Mouse (Mus musculus) forebrain, embryonic 15.5 days (tissue): ENCODE results near the gene Sctr. TPM values are rescaled to one million over a fixed set of nuclear protein-coding genes. Genes with fewer than 3 reads are reported as not detected.

ENCODE experiments used
- ATAC-seq: fragments of 200-750 bp; cut with Nextera tagmentation; replicated peaks from 2 replicates; pipeline ENCODE4 v1.8.0; 2017; ENCODE audit warnings: mild to moderate bottlenecking, moderate TSS enrichment, moderate library complexity
- H3K27ac ChIP-seq: fragments of 300-500 bp; sonication (generic); replicated peaks from 2 replicates; pipeline ENCODE4 v1.5.1; 2015; ENCODE audit warnings: mild to moderate bottlenecking, inconsistent platforms
- H3K27me3 ChIP-seq: fragments of 300-500 bp; sonication (generic); 2 replicates; pipeline ENCODE4 v1.6.1; 2015; ENCODE audit warnings: inconsistent platforms
- H3K36me3 ChIP-seq: fragments of 300-500 bp; sonication (generic); 2 replicates; pipeline ENCODE4 v1.6.1; 2015; ENCODE audit warnings: mild to moderate bottlenecking, inconsistent platforms
- H3K4me1 ChIP-seq: fragments of 300-500 bp; sonication (generic); 2 replicates; pipeline ENCODE4 v1.6.1; 2015; ENCODE audit warnings: inconsistent platforms
- H3K4me2 ChIP-seq: fragments of 300-500 bp; sonication (generic); replicated peaks from 2 replicates; pipeline ENCODE4 v1.6.1; 2015; ENCODE audit warnings: mild to moderate bottlenecking, inconsistent platforms
- H3K4me3 ChIP-seq: fragments of 300-500 bp; sonication (generic); 2 replicates; pipeline ENCODE4 v1.5.1; 2015; ENCODE audit warnings: mild to moderate bottlenecking, inconsistent platforms
- H3K9ac ChIP-seq: fragments of 300-500 bp; sonication (generic); replicated peaks from 2 replicates; pipeline ENCODE4 v1.6.1; 2015; ENCODE audit warnings: mild to moderate bottlenecking, inconsistent platforms
- H3K9me3 ChIP-seq: fragments of 300-500 bp; sonication (generic); 2 replicates; pipeline ENCODE4 v1.6.1; 2016; ENCODE audit warnings: inconsistent platforms
- WGBS: fragments of 180-500 bp; shearing (Covaris S2); methylation state at CpG from one replicate; pipeline ENCODE4 v1.1.7; 2015; ENCODE audit warnings: mixed read lengths; 5-methylcytosine and 5-hydroxymethylcytosine counted together
- polyA plus RNA-seq: library from polyadenylated mRNA; unstranded; fragments of >200 nt; fragmentation: Nextera tagmentation; extraction: Ambion mirVana; gene quantifications from 2 replicates; pipeline ENCODE4 v1.2.1, GENCODE M21; 2015

Gene Sctr
- polyA plus RNA-seq, 1 experiment from 2014 or later: 0.43 TPM

- H3K36me3 ChIP-seq: no peaks in the 10 kb centered on the region
- H3K4me3 ChIP-seq: no peak overlapping the region
- 11% methylated on average over 7 of the region's 7 CpGs for WGBS
- no peaks in the 10 kb centered on the region for H3K27me3 ChIP-seq
- H3K4me1 ChIP-seq: no peaks in the 10 kb centered on the region
- no peak overlapping the region for H3K9ac ChIP-seq
- no peak for ATAC-seq
- H3K4me2 ChIP-seq: no peak overlapping the region
- H3K9me3 ChIP-seq: no peaks in the 10 kb centered on the region
- no peak overlapping the region for H3K27ac ChIP-seq
Measured at GRCm38 (mm10) chr1:120098327-120098726, 91.6 kb downstream of the Sctr start.

- Histone ChIP-seq H3K4me1 (no peaks in the 10 kb centered on the region), H3K27ac (no peak overlapping the region), H3K27me3 (no peaks in the 10 kb centered on the region), H3K9ac (no peak overlapping the region), H3K36me3 (no peaks in the 10 kb centered on the region), H3K4me3 (no peak overlapping the region), H3K4me2 (no peak overlapping the region), H3K9me3 (no peaks in the 10 kb centered on the region)
- no peak for ATAC-seq
- WGBS: 82% methylated on average over 6 of the region's 6 CpGs
Measured at GRCm38 (mm10) chr1:120099483-120099882, 92.8 kb downstream of the Sctr start.

GRCm38 (mm10) chr1:120100456-120101226, 93.9 kb downstream of the Sctr start:
- no peak overlapping the region for H3K27ac ChIP-seq
- H3K9ac ChIP-seq: no peak overlapping the region
- H3K4me1 ChIP-seq: no peaks in the 10 kb centered on the region
- H3K4me2 ChIP-seq: no peak overlapping the region
- H3K27me3 ChIP-seq: no peaks in the 10 kb centered on the region
- WGBS: 88% methylated on average over 8 of the region's 8 CpGs
- no peaks in the 10 kb centered on the region for H3K9me3 ChIP-seq
- no peaks in the 10 kb centered on the region for H3K36me3 ChIP-seq
- no peak overlapping the region for H3K4me3 ChIP-seq
- ATAC-seq: no peak

DNA sequence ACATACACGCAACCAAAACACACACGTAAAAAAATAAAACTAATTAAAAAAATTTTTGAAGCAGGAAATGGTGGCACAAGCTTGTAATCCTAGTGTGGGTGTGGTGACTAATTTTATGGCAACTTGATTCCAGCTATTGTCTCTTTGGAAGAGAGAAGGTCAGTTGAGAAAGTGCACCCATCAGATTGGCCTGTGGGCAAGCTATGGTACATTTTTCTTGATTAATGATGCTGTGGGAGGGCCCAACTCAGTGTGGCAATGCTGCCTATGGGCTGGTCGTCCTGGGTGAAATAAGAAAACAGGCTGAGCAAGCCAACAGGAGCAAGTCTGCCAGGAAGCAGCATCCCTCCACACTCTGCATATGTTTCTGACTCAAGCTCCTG, 94.5 kb downstream of the Sctr start:
- Histone ChIP-seq H3K9ac (no peak overlapping the region), H3K9me3 (no peaks in the 10 kb centered on the region), H3K36me3 (no peaks in the 10 kb centered on the region), H3K27ac (no peak overlapping the region), H3K4me2 (no peak overlapping the region), H3K4me3 (no peak overlapping the region), H3K4me1 (no peaks in the 10 kb centered on the region), H3K27me3 (no peaks in the 10 kb centered on the region)
- ATAC-seq: no peak
- WGBS: 86% methylated on average over 3 of the region's 3 CpGs

DNA sequence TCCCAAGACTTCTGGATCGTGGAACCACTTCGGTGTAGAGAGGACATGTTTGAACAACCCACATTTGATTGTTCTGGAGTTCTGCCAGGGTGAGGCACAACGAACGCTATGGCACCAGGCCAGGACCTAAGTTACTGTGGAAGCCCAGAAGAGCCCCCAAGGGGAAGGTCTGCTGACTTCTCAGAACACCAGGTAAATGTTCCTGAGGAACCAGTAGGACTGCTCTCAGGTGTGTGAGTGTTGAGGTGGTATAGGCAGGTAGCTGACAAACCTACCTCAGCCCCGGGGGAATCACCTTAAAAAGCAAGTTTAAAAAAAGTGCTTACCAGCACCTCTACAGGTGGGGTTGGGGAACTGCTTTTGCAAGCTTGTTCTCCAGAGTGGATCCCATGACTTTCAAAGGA, 98.9 kb downstream of the Sctr start:
- no peaks in the 10 kb centered on the region for H3K36me3 ChIP-seq
- WGBS: 63% methylated on average over 5 of the region's 5 CpGs
- no peak for ATAC-seq

DNA sequence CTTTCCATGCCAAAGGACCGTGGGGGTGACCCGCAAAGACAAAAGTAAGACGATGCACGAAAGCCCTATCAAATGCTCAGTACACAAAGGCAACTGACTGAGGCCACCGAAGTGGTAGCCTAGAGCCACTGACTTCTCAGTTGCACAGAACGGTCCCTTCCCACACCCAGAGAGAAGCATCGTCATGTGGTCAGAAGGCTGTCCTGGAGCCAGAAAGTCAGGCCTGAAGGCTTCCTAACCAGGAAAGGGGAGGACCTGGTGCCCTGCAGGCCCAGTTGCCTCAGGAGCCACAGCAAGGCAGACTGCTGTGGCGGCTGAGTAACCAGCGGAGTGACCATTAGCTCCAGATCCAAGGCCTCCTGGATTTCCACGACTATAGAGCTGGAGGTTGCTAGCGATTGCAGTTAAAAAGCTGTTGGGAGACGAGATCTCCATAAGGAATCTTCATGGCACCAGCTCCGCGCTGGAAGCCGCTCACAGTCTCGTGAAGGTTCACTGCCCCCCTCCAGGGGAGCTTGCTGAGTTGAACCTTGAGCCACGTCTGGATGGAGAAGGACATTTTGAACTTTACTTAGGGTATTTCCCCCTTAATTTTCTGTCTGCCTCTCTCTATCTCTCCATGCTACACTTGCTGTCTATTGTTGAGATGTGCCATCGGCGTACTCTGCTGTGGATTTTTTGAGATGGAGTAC, 103.2 kb downstream of the Sctr start:
- no peak overlapping the region for H3K4me2 ChIP-seq
- no peaks in the 10 kb centered on the region; the same call in 1 of the 2 replicates for H3K4me1 ChIP-seq
- no peaks in the 10 kb centered on the region for H3K9me3 ChIP-seq
- H3K27ac ChIP-seq: no peak overlapping the region
- H3K36me3 ChIP-seq: peaks cover 9% of the 10 kb centered on the region
- no peaks in the 10 kb centered on the region for H3K27me3 ChIP-seq
- WGBS: 89% methylated on average over 19 of the region's 19 CpGs
- ATAC-seq: no peak
- no peak overlapping the region for H3K9ac ChIP-seq
- H3K4me3 ChIP-seq: no peak overlapping the region

More for the DNA sequence above, 98.9 kb downstream of the Sctr start:
- no peaks in the 10 kb centered on the region for H3K27me3 ChIP-seq
- no peaks in the 10 kb centered on the region for H3K9me3 ChIP-seq
- no peak overlapping the region for H3K4me2 ChIP-seq
- no peak overlapping the region for H3K27ac ChIP-seq
- H3K4me3 ChIP-seq: no peak overlapping the region
- H3K9ac ChIP-seq: no peak overlapping the region
- H3K4me1 ChIP-seq: no peaks in the 10 kb centered on the region

DNA sequence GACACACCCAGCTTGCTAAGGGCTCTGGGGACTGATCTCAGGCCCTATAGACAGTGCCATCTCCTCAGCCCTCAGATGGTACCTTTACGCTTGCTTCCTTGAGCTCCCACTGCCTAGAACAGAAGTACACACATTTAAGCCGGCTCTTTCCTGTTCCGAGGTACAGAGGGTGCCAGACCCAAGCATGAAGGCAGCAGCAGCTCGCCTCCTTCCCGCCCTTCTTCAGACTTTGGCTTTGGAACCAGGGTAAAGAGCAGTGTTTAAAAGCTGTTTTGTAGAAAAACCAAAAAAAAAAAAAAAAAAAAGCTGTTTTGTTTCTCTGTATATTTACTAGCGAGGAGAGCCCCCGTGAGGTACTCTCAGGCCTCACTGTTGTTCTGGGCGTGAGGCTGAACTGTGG, 105.1 kb downstream of the Sctr start:
- H3K27ac ChIP-seq: no peak overlapping the region
- H3K4me1 ChIP-seq: peaks cover 10% of the 10 kb centered on the region
- H3K4me3 ChIP-seq: no peak overlapping the region
- ATAC-seq: no peak
- H3K36me3 ChIP-seq: peaks cover 10% of the 10 kb centered on the region
- WGBS: 79% methylated on average over 8 of the region's 8 CpGs
- no peaks in the 10 kb centered on the region for H3K27me3 ChIP-seq
- no peak overlapping the region for H3K4me2 ChIP-seq
- no peak overlapping the region for H3K9ac ChIP-seq
- no peaks in the 10 kb centered on the region for H3K9me3 ChIP-seq

DNA sequence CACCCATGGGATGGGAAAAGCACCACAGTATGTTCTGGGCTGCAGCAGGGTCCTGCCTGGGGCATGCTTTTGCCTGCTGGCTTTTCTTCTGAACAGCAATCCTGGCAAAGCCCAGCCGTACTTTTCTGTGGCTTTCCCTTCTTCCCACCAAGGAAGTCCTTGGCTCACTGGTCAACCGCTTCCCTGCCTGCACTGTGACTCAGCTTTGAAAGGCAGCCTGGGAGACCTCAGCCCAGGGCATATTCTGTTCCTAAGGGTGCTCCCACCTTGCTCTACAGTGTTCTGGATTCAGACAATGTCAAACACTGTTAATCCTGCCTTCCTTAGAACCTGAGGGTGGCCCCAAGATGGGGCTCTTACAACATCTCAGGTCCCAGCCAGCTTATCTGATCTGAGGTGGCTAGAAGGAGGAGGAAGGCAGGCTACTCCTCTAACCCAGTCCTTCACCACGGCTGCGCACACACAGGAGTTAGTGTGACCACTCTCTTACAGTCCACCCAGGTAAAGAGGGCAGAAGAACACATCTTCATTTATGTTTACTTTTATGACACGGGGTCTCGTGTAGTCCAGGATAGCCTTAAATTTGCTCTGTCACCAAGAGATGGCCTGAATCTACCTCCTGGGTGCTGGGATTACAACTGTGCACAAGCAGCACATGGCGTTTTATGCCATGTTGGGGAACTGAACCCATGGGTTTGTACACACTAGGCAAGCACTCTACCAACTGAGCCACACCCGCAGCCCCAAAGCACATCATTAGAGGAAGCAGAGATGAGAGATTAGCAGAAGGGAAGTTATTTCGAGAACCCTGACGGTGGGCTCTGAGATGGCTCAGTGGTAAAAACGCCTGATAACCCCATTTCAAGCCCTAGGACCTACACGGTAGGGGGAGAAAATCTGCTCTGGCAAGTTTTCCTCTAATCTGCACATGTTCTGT, 105.8 kb downstream of the Sctr start:
- no peaks in the 10 kb centered on the region for H3K27me3 ChIP-seq
- no peak overlapping the region for H3K4me3 ChIP-seq
- H3K36me3 ChIP-seq: peaks cover 10% of the 10 kb centered on the region
- no peaks in the 10 kb centered on the region for H3K9me3 ChIP-seq
- no peak overlapping the region for H3K27ac ChIP-seq
- peaks cover 16% of the 10 kb centered on the region for H3K4me1 ChIP-seq
- WGBS: 87% methylated on average over 12 of the region's 12 CpGs
- H3K4me2 ChIP-seq: no peak overlapping the region
- no peak for ATAC-seq
- H3K9ac ChIP-seq: no peak overlapping the region

Other genes starting within 250 kb of the Sctr start
- gene Ptpn4, start 169.3 kb upstream of the Sctr start, polyA plus RNA-seq: 17.2 and 18.3 TPM in 2 replicates
- gene Tmem177, start 93.7 kb upstream of the Sctr start, polyA plus RNA-seq: 14.4 and 14.8 TPM in 2 replicates
- 0.11 and 0.55 TPM in 2 replicates for gene Cfap221, start 9.7 kb upstream of the Sctr start, polyA plus RNA-seq
- gene Tmem37, start 67.2 kb downstream of the Sctr start, polyA plus RNA-seq: 4.5 and 5.8 TPM in 2 replicates
- 1,549 and 1,577 TPM in 2 replicates for gene Dbi, start 114.2 kb downstream of the Sctr start, polyA plus RNA-seq
- gene 3110009E18Rik, start 114.3 kb downstream of the Sctr start, polyA plus RNA-seq: 25.5 and 26.0 TPM in 2 replicates